ENCODE assay signal across 8 mouse cellular contexts in the genomic region with DNA sequence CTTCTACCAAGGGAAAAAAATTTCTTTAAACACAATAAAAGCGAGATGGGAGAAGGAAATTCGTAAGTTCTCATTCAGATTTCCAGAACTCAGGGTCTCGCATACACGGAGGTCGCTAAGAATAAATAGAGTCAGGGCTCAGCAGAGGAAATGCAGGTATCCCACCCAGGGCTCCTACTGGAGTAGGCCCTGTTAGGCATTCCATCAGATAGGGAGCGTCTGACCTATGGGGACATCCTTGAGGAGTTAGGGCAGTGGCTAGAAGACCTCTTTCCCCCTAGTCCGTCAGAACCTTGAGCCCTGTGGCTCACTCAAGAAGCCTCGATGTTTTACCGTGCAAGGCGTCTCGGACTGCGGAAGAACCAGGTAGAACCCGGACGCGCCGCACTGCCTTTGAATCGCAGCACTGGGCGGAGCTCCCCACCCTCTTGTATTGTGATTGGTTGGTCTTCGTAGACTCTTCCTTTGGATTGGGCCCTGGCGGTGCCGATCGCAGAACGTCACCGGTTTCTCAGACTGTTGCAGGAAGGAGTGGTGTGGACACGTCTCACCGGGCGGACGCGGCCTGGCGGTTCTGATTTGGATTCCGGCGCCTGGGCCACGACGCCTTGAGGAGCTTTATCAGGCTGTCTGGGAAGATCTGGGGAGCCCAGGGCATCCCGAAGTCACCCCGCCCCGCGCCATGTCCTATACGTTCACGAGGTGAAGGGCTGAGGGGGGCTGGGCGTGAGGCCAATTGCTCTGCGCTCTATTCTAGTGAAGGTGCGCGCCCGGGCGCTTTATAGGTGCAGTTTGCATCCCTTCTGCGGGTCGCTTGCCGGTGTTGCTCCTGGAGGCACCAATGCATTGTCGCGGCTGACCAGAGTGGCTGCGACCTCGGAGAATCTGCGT. TPM values are rescaled to one million over a fixed set of nuclear protein-coding genes. Genes with fewer than 3 reads are reported as not detected.
A peak's percentile ranks its signal among the peaks of the same experiment; 100 is the strongest.
DNase-seq lines count a peak whose midpoint lies in the region; ATAC-seq lines count a peak whose summit lies in the region.

Gene Hltf (plus strand): TSS at position 506 of the 891 bp plus-strand sequence.

- H3K27ac ChIP-seq in hindbrain, embryonic 15.5 days (replicated peaks) = peak within 1 kb of the TSS; percentile 89

- peak; percentile 93 for DNase-seq in T-cell, adult 2 months (ENCODE audit: low spot score)
- DNase-seq in cerebellum, postnatal 36 days = peak; percentile 92 to 97
- DNase-seq in frontal cortex, postnatal 36 days (ENCODE audit: low spot score in 2 of 2) = peak; percentile 95 to 98
- DNase-seq in left cerebral cortex, adult 11 months (ENCODE audit: low spot score) = peak; percentile 94
- DNase-seq in lung, postnatal 4 days = peak; percentile 95 to 96
- DNase-seq in retina, postnatal 7 days (ENCODE audit: low read depth, low spot score) = peak; percentile 87
- peak; percentile 91 for DNase-seq in urinary bladder, adult 2 months (ENCODE audit: low spot score)

- H3K4me2 ChIP-seq in hindbrain, embryonic 15.5 days = peak within 1 kb of the TSS; percentile 66

- no peaks in the 10 kb centered on the region for H3K9me3 ChIP-seq in hindbrain, embryonic 15.5 days

- peak within 1 kb of the TSS; percentile 69 for H3K9ac ChIP-seq in hindbrain, embryonic 15.5 days

- H3K36me3 ChIP-seq in hindbrain, embryonic 15.5 days = peaks cover 3% of the 10 kb centered on the region; the same call in 1 of the 2 replicates

- H3K27me3 ChIP-seq in hindbrain, embryonic 15.5 days = no peaks in the 10 kb centered on the region

- under 1% methylated on average over 49 of the region's 54 CpGs for WGBS in hindbrain, embryonic 15.5 days

- peak; percentile 100 for ATAC-seq in hindbrain, embryonic 15.5 days (ENCODE audit: low FRiP score, low read depth)

- peaks cover 10% of the 10 kb centered on the region for H3K4me1 ChIP-seq in hindbrain, embryonic 15.5 days (replicated peaks)

- peak within 1 kb of the TSS; percentile 92 for H3K4me3 ChIP-seq in hindbrain, embryonic 15.5 days

RNA-seq across cellular contexts. Expression of gene Hltf, which starts in this region (rescaled TPM):
- polyA plus RNA-seq in hindbrain, embryonic 15.5 days (2015; fragmentation: Nextera tagmentation; extraction: Ambion mirVana) = 12.5 and 15.3 TPM in 2 replicates
- polyA plus RNA-seq in urinary bladder, adult 2 months (2012; rRNA removed) = 17.4 and 18.1 TPM in 2 replicates

Comparison
In these comparisons a context has a peak if more than half of its experiments do, and no peak if none do; other contexts are left out.
1. Peak in every context shown above with its lines: DNase-seq, ATAC-seq, H3K4me3 ChIP-seq and H3K27ac ChIP-seq.